Mouse (Mus musculus) intestine, embryonic 16.5 days (tissue): ENCODE measurements around the gene Rora. TPM values are rescaled to one million over a fixed set of nuclear protein-coding genes. Genes with fewer than 3 reads are reported as not detected.

Experiments used
- ATAC-seq: fragments of 200-750 bp; cut with Nextera tagmentation; 2 replicates; pipeline ENCODE4 v1.8.0; 2017; ENCODE audit warnings: moderate TSS enrichment, moderate library complexity
- H3K27ac ChIP-seq: fragments of 300-500 bp; sonication (generic); 2 replicates; pipeline ENCODE4 v1.5.1; 2014; ENCODE audit warnings: mild to moderate bottlenecking, low read length
- H3K27me3 ChIP-seq: fragments of 300-500 bp; sonication (generic); replicated peaks from 2 replicates; pipeline ENCODE4 v1.6.1; 2014; ENCODE audit warnings: low read length, control low read depth, mixed read lengths; ENCODE audit not compliant: control insufficient read depth, insufficient read depth
- H3K36me3 ChIP-seq: fragments of 300-500 bp; sonication (generic); 2 replicates; pipeline ENCODE4 v1.6.1; 2014; ENCODE audit warnings: low read length, control low read depth; ENCODE audit not compliant: control insufficient read depth, insufficient read depth
- H3K4me1 ChIP-seq: fragments of 300-500 bp; sonication (generic); 2 replicates; pipeline ENCODE4 v1.6.1; 2014; ENCODE audit warnings: low read length, control low read depth, mixed read lengths; ENCODE audit not compliant: control insufficient read depth, insufficient read depth
- H3K4me2 ChIP-seq: fragments of 300-500 bp; sonication (generic); 2 replicates; pipeline ENCODE4 v1.6.1; 2014; ENCODE audit warnings: low read depth, low read length, control low read depth
- H3K4me3 ChIP-seq: fragments of 300-500 bp; sonication (generic); 2 replicates; pipeline ENCODE4 v1.5.1; 2014; ENCODE audit warnings: mild to moderate bottlenecking, low read length
- H3K9ac ChIP-seq: fragments of 300-500 bp; sonication (generic); 2 replicates; pipeline ENCODE4 v1.6.1; 2014; ENCODE audit warnings: low read depth, low read length
- H3K9me3 ChIP-seq: fragments of 300-500 bp; sonication (generic); 2 replicates; pipeline ENCODE4 v1.6.1; 2016; ENCODE audit warnings: low read length, control low read depth; ENCODE audit not compliant: control insufficient read depth
- WGBS: fragments of 180-500 bp; shearing (Covaris S2); extraction: QIAGEN DNeasy Blood & Tissue Kit; methylation state at CpG from one replicate; pipeline ENCODE4 v1.1.7; 2014; 5-methylcytosine and 5-hydroxymethylcytosine counted together
- polyA plus RNA-seq: library from polyadenylated mRNA; unstranded; fragments of >200 nt; fragmentation: Nextera tagmentation; extraction: Ambion mirVana; gene quantifications from 2 replicates; pipeline ENCODE4 v1.2.1, GENCODE M21; 2015

Rora gene
- polyA plus RNA-seq, 1 experiment from 2014 or later, result 4.5 TPM

GRCm38 (mm10) chr9:69343881-69344280, 690.3 kb downstream of the Rora start:
- no peak overlapping the region for H3K4me3 ChIP-seq
- no peak overlapping the region for H3K4me2 ChIP-seq
- H3K36me3 ChIP-seq, result no peaks in the 10 kb centered on the region
- no peaks in the 10 kb centered on the region for H3K27me3 ChIP-seq
- no peaks in the 10 kb centered on the region for H3K9me3 ChIP-seq
- H3K9ac ChIP-seq, result no peak overlapping the region
- WGBS, result 93% methylated on average over 10 of the region's 10 CpGs
- no peaks in the 10 kb centered on the region for H3K4me1 ChIP-seq
- no peak for ATAC-seq
- no peak overlapping the region for H3K27ac ChIP-seq

DNA sequence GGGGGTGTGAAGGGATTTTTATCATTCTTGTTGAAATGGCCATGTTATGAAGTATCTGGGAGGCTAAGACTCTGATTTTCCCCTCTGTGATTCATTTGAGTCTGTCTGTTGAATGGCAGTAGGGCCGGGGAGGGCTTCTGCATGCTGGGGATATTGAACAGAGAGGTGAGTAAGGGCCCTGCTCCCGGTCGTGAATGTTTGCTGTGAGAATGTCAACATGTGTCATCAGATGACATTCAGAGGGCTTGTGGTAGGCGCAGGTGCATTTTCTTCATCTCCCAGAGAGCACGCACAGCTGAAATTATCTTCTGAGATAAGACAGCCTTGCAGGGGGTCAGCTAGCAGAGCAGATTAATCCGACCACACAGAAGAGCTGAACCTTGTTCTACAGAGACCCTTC, 692.0 kb downstream of the Rora start:
- Histone ChIP-seq H3K36me3 (no peaks in the 10 kb centered on the region), H3K9me3 (no peaks in the 10 kb centered on the region), H3K27me3 (no peaks in the 10 kb centered on the region), H3K4me1 (no peaks in the 10 kb centered on the region), H3K27ac (no peak overlapping the region), H3K9ac (no peak overlapping the region), H3K4me3 (no peak overlapping the region), H3K4me2 (no peak overlapping the region)
- 54% methylated on average over 6 of the region's 6 CpGs for WGBS
- ATAC-seq, result no peak

DNA sequence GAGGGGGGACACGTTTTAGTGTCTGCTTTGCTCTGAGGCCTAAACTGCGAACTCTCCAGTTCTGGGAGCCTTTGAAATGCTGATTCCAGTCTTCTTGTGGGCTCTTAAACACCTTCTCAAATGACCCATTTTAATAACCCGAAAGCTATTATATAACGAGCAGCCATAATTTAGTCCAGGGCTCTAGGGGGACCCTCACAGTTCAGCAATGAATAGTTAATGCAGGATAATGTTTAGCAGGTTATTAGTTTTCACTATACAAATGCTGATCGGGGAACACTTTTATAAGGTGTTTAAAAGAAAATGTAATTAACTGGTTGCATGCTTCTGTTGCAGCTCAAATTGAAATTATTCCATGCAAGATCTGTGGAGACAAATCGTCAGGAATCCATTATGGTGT, 694.2 kb downstream of the Rora start:
- Histone ChIP-seq H3K4me3 (no peak overlapping the region), H3K9ac (no peak overlapping the region), H3K4me1 (no peaks in the 10 kb centered on the region), H3K4me2 (no peak overlapping the region), H3K36me3 (no peaks in the 10 kb centered on the region), H3K9me3 (no peaks in the 10 kb centered on the region), H3K27me3 (no peaks in the 10 kb centered on the region), H3K27ac (no peak overlapping the region)
- ATAC-seq, result no peak
- 74% methylated on average over 6 of the region's 6 CpGs for WGBS

GRCm38 (mm10) chr9:69349537-69349936, 696.0 kb downstream of the Rora start:
- Histone ChIP-seq H3K9ac (no peak overlapping the region), H3K36me3 (no peaks in the 10 kb centered on the region), H3K4me2 (no peak overlapping the region), H3K27ac (no peak overlapping the region), H3K27me3 (no peaks in the 10 kb centered on the region), H3K4me1 (no peaks in the 10 kb centered on the region), H3K4me3 (no peak overlapping the region), H3K9me3 (no peaks in the 10 kb centered on the region)
- ATAC-seq, result no peak
- 87% methylated on average over 2 of the region's 2 CpGs for WGBS

GRCm38 (mm10) chr9:69354228-69354627, 700.6 kb downstream of the Rora start:
- no peak for ATAC-seq
- Histone ChIP-seq H3K36me3 (no peaks in the 10 kb centered on the region), H3K27me3 (no peaks in the 10 kb centered on the region), H3K9me3 (no peaks in the 10 kb centered on the region), H3K4me3 (no peak overlapping the region), H3K9ac (no peak overlapping the region), H3K4me1 (no peaks in the 10 kb centered on the region), H3K4me2 (no peak overlapping the region), H3K27ac (no peak overlapping the region)
- WGBS, result 78% methylated on average over 6 of the region's 6 CpGs

DNA sequence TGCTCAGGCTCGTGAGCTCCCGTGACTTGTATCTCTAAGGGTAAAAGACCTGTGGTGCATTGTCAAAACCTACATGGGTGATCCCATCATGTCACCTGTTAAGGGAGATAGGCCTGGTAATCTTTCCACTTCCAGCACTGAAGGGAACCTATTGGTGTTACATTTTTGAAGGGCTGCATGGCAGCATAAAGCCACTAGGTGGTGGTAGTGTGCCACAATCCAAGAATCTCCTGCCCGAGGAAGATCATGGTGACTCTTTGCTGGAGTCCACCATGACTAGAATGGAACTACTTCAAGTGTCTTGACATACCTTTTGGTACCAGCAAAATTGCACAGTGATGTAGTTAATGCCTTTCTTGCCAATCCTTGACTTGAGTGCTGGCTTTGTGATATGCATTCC, 704.2 kb downstream of the Rora start:
- Histone ChIP-seq H3K4me1 (no peaks in the 10 kb centered on the region), H3K27ac (no peak overlapping the region), H3K4me2 (no peak overlapping the region), H3K36me3 (no peaks in the 10 kb centered on the region), H3K9me3 (no peaks in the 10 kb centered on the region), H3K27me3 (no peaks in the 10 kb centered on the region), H3K4me3 (no peak overlapping the region), H3K9ac (no peak overlapping the region)
- no peak for ATAC-seq
- WGBS, result 22% methylated on average over 3 of the region's 3 CpGs

DNA sequence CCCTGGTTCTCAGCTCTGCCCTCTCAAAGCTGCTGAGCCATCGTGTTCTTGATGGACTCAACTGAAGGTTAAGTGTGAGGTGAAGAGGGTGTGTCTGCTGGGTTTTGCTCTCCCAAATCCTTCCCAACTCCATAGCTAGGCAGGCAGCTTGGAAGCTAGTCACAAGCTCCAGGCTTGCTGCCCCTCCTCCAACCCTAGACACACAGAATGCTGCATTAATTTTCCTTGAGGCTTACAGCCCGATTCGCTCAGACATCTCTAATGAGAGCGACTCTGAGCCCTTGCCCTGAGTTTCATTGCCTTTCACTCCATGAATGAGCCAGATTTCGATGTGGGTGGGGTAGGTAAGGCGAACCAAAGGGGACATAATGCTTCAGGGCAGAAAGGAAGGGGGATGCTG, 705.2 kb downstream of the Rora start:
- Histone ChIP-seq H3K9ac (no peak overlapping the region), H3K27ac (no peak overlapping the region), H3K4me2 (no peak overlapping the region), H3K36me3 (no peaks in the 10 kb centered on the region), H3K27me3 (no peaks in the 10 kb centered on the region), H3K9me3 (no peaks in the 10 kb centered on the region), H3K4me3 (no peak overlapping the region), H3K4me1 (no peaks in the 10 kb centered on the region)
- WGBS, result 78% methylated on average over 6 of the region's 6 CpGs
- no peak for ATAC-seq

DNA sequence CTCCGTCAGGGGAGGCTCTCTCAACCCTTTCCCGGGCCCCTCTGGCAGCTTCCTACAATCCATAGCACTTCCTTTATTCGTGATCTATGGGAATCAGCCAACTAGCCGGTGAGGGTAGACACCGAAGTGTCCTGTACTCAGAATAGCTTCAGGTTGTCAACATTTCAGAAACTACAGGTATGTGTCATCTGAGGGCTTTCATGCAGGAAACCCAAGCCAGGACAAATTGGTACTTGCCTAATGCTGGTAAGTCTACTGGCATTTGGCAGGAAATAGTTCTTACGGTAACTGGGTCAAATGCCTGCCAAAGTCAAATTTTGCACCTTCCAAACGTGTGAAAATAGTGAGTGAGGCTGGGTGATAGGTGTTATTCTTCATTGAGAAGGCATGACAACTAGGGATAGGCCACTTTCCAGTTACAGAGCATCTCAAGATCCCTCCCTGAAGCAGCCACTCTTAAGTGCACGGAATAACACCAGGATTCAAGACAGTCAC, 708.4 kb downstream of the Rora start:
- no peak for ATAC-seq
- whole genome bisulfite sequencing, result 87% methylated on average over 8 of the region's 8 CpGs

GRCm38 (mm10) chr9:69362766-69363165, 709.2 kb downstream of the Rora start:
- Histone ChIP-seq H3K27me3 (no peaks in the 10 kb centered on the region), H3K36me3 (no peaks in the 10 kb centered on the region), H3K27ac (no peak overlapping the region), H3K4me1 (no peaks in the 10 kb centered on the region), H3K4me3 (no peak overlapping the region), H3K9ac (no peak overlapping the region), H3K9me3 (no peaks in the 10 kb centered on the region), H3K4me2 (no peak overlapping the region)
- ATAC-seq, result no peak
- WGBS, result 47% methylated on average over 4 of the region's 4 CpGs

More for the DNA sequence above, 708.4 kb downstream of the Rora start:
- H3K4me2 ChIP-seq, result no peak overlapping the region
- H3K9me3 ChIP-seq, result no peaks in the 10 kb centered on the region
- H3K27me3 ChIP-seq, result no peaks in the 10 kb centered on the region
- no peak overlapping the region for H3K27ac ChIP-seq
- no peak overlapping the region for H3K4me3 ChIP-seq
- no peaks in the 10 kb centered on the region for H3K36me3 ChIP-seq
- no peaks in the 10 kb centered on the region for H3K4me1 ChIP-seq
- no peak overlapping the region for H3K9ac ChIP-seq

GRCm38 (mm10) chr9:69364117-69364516, 710.5 kb downstream of the Rora start:
- H3K27ac ChIP-seq, result no peak overlapping the region
- no peak overlapping the region for H3K4me2 ChIP-seq
- no peaks in the 10 kb centered on the region for H3K4me1 ChIP-seq
- no peak overlapping the region for H3K4me3 ChIP-seq
- H3K27me3 ChIP-seq, result no peaks in the 10 kb centered on the region
- no peaks in the 10 kb centered on the region for H3K36me3 ChIP-seq
- WGBS, result 62% methylated on average over 16 of the region's 16 CpGs
- no peaks in the 10 kb centered on the region for H3K9me3 ChIP-seq
- no peak overlapping the region for H3K9ac ChIP-seq
- ATAC-seq, result no peak
